Mouse (Mus musculus): Measurements from ENCODE around the gene Fhl2. TPM values are rescaled to one million over a fixed set of nuclear protein-coding genes. Genes with fewer than 3 reads are reported as not detected.

The Fhl2 gene
- polyA plus RNA-seq, 2 experiments = 19.5 to 23.1 TPM

DNA sequence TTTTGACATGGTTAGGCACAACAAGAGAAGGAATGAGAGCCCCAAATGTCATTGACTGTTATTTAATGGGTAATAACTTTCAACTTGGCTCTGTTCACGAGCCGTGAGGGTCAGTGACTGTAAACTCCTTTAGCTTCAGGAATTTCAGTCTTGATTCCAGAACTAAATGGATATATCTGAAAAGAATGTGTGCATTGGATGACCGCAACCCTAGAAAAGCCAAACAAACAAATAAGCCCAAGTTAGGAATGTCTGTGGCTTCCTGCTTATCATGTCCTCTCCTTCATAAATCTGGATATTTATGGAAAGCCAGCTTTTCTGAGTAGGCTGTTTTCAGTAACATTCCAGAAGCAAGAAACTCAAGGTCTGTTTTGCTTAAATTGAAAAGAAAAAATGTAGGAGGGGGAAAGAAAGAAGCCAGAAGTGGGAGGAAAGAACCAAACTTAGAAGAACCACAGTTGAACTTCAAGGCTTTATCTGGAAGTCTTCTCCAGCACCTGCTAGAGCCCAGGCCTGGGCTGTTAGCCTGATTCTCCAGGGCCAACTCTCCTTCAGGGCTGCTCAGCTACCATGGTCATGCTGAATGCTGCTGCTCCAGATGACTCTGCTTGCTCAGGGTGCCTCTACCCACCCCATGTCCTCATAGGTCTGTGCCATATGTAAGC is 21.4 kb upstream of the Fhl2 start:
- WGBS = 69% methylated on average over 3 of the region's 3 CpGs
- Histone ChIP-seq H3K27me3 (ENCODE audit: control insufficient read depth, insufficient read depth, low read length) (no peaks in the 10 kb centered on the region), H3K36me3 (ENCODE audit: control insufficient read depth, insufficient read depth, low read length) (no peaks in the 10 kb centered on the region), H3K27ac (replicated peaks; ENCODE audit: low read depth, low read length) (0 out of 2 replicates have a peak overlapping the region, but pooled peaks have one; percentile 19), H3K4me2 (replicated peaks; ENCODE audit: low read depth, low read length, severe bottlenecking) (no peak overlapping the region), H3K4me1 (ENCODE audit: control insufficient read depth, insufficient read depth, low read length) (no peaks in the 10 kb centered on the region), H3K9ac (ENCODE audit: low read depth, low read length, severe bottlenecking) (no peak overlapping the region), H3K4me3 (replicated peaks; ENCODE audit: low read length) (no peak overlapping the region), H3K9me3 (ENCODE audit: control insufficient read depth, low read length) (no peaks in the 10 kb centered on the region)
- ATAC-seq (ENCODE audit: low FRiP score, low read depth) (no peak), DNase-seq (ENCODE audit: low spot score) (no peak)
- no peak for TF ChIP-seq POLR2A (IDR thresholded peaks at IDR 0.05; ENCODE audit: borderline replicate concordance, extremely low read depth, insufficient read depth, insufficient read length)

DNA sequence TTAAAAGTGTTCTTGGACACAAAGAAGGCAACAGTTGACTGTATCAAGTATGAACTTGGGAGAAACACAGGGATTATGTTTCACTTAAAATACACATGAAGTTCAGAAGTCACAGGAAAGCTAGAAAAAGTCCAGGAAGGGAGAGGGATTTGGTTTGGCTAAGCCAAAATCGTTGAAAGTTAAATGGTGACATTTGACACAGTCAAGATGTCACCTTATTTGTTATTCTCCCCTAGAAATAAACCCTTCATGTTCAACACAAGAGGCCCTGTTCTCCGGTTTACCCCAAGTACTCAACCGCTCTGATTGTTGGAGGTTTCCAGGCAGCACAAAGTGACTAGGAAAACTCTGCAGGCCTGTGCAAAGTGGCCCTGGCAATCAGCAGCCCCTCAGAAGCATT is 18.8 kb upstream of the Fhl2 start:
- H3K27me3 ChIP-seq (ENCODE audit: control insufficient read depth, insufficient read depth, low read length) = no peaks in the 10 kb centered on the region
- H3K36me3 ChIP-seq (ENCODE audit: control insufficient read depth, insufficient read depth, low read length) = no peaks in the 10 kb centered on the region
- H3K4me1 ChIP-seq (ENCODE audit: control insufficient read depth, insufficient read depth, low read length) = no peaks in the 10 kb centered on the region
- DNase-seq (ENCODE audit: low spot score) (peak; percentile 36), ATAC-seq (ENCODE audit: low FRiP score, low read depth) (peak; percentile 60; the same call in 1 of the 2 replicates)
- peak overlapping the region; percentile 34 for H3K27ac ChIP-seq (replicated peaks; ENCODE audit: low read depth, low read length)
- WGBS = 56% methylated on average over 3 of the region's 3 CpGs
- no peaks in the 10 kb centered on the region for H3K9me3 ChIP-seq (ENCODE audit: control insufficient read depth, low read length)
- H3K4me2 ChIP-seq (replicated peaks; ENCODE audit: low read depth, low read length, severe bottlenecking) = no peak overlapping the region
- H3K4me3 ChIP-seq (replicated peaks; ENCODE audit: low read length) = no peak overlapping the region
- no peak for TF ChIP-seq POLR2A (IDR thresholded peaks at IDR 0.05; ENCODE audit: borderline replicate concordance, extremely low read depth, insufficient read depth, insufficient read length)
- no peak overlapping the region for H3K9ac ChIP-seq (ENCODE audit: low read depth, low read length, severe bottlenecking)

GRCm38 (mm10) chr1:43211274-43211673 is 14.5 kb upstream of the Fhl2 start:
- Histone ChIP-seq H3K27ac (replicated peaks; ENCODE audit: low read depth, low read length) (no peak overlapping the region), H3K4me3 (replicated peaks; ENCODE audit: low read length) (no peak overlapping the region), H3K27me3 (ENCODE audit: control insufficient read depth, insufficient read depth, low read length) (no peaks in the 10 kb centered on the region), H3K4me2 (replicated peaks; ENCODE audit: low read depth, low read length, severe bottlenecking) (no peak overlapping the region), H3K36me3 (ENCODE audit: control insufficient read depth, insufficient read depth, low read length) (no peaks in the 10 kb centered on the region), H3K9me3 (ENCODE audit: control insufficient read depth, low read length) (no peaks in the 10 kb centered on the region), H3K9ac (ENCODE audit: low read depth, low read length, severe bottlenecking) (no peak overlapping the region), H3K4me1 (ENCODE audit: control insufficient read depth, insufficient read depth, low read length) (no peaks in the 10 kb centered on the region)
- WGBS = 47% methylated on average over 1 of the region's 1 CpGs
- TF ChIP-seq POLR2A (IDR thresholded peaks at IDR 0.05; ENCODE audit: borderline replicate concordance, extremely low read depth, insufficient read depth, insufficient read length) = no peak
- no peak for DNase-seq (ENCODE audit: low spot score)
- ATAC-seq (ENCODE audit: low FRiP score, low read depth) = no peak

- no peaks in the 10 kb centered on the region for H3K36me3 ChIP-seq (ENCODE audit: control insufficient read depth, insufficient read depth, low read length)
- TF ChIP-seq POLR2A (IDR thresholded peaks at IDR 0.05; ENCODE audit: borderline replicate concordance, extremely low read depth, insufficient read depth, insufficient read length) = no peak
- H3K27me3 ChIP-seq (ENCODE audit: control insufficient read depth, insufficient read depth, low read length) = no peaks in the 10 kb centered on the region
- H3K27ac ChIP-seq (replicated peaks; ENCODE audit: low read depth, low read length) = no peak overlapping the region
- DNase-seq (ENCODE audit: low spot score) (no peak), ATAC-seq (ENCODE audit: low FRiP score, low read depth) (no peak)
- H3K4me3 ChIP-seq (replicated peaks; ENCODE audit: low read length) = no peak overlapping the region
- no peak overlapping the region for H3K4me2 ChIP-seq (replicated peaks; ENCODE audit: low read depth, low read length, severe bottlenecking)
- no peak overlapping the region for H3K9ac ChIP-seq (ENCODE audit: low read depth, low read length, severe bottlenecking)
- WGBS = 79% methylated on average over 9 of the region's 9 CpGs
- no peaks in the 10 kb centered on the region for H3K4me1 ChIP-seq (ENCODE audit: control insufficient read depth, insufficient read depth, low read length)
- H3K9me3 ChIP-seq (ENCODE audit: control insufficient read depth, low read length) = no peaks in the 10 kb centered on the region
Observed at GRCm38 (mm10) chr1:43210285-43210684, 13.5 kb upstream of the Fhl2 start.

GRCm38 (mm10) chr1:43207147-43207546 is 10.4 kb upstream of the Fhl2 start:
- H3K27me3 ChIP-seq (ENCODE audit: control insufficient read depth, insufficient read depth, low read length) = no peaks in the 10 kb centered on the region
- no peaks in the 10 kb centered on the region for H3K9me3 ChIP-seq (ENCODE audit: control insufficient read depth, low read length)
- no peak for DNase-seq (ENCODE audit: low spot score)
- H3K4me2 ChIP-seq (replicated peaks; ENCODE audit: low read depth, low read length, severe bottlenecking) = no peak overlapping the region
- H3K27ac ChIP-seq (replicated peaks; ENCODE audit: low read depth, low read length) = no peak overlapping the region
- no peaks in the 10 kb centered on the region for H3K4me1 ChIP-seq (ENCODE audit: control insufficient read depth, insufficient read depth, low read length)
- no peak for ATAC-seq (ENCODE audit: low FRiP score, low read depth)
- H3K36me3 ChIP-seq (ENCODE audit: control insufficient read depth, insufficient read depth, low read length) = no peaks in the 10 kb centered on the region
- no peak for TF ChIP-seq POLR2A (IDR thresholded peaks at IDR 0.05; ENCODE audit: borderline replicate concordance, extremely low read depth, insufficient read depth, insufficient read length)
- H3K4me3 ChIP-seq (replicated peaks; ENCODE audit: low read length) = no peak overlapping the region
- H3K9ac ChIP-seq (ENCODE audit: low read depth, low read length, severe bottlenecking) = no peak overlapping the region
- 89% methylated on average over 1 of the region's 1 CpGs for WGBS
